Mouse (Mus musculus): ENCODE results near the gene Grk6. TPM values are rescaled to one million over a fixed set of nuclear protein-coding genes. Genes with fewer than 3 reads are reported as not detected.

Grk6 gene
- total and polyA plus RNA-seq, 3 experiments, result 83.2 to 96.7 TPM; not detected in 1

- H3K4me1 ChIP-seq (ENCODE audit: control insufficient read depth in 1 of 2, insufficient read depth in 2 of 2, low read length in 2 of 2), result peaks cover 0 to 10% of the 10 kb centered on the region in 2 experiments; a peak in 2 of 4 replicates
- 0 out of 2 replicates have a peak overlapping the region, but pooled peaks have one; percentile 23 for H3K9ac ChIP-seq (ENCODE audit: control insufficient read depth, low read depth, low read length, poor library complexity, severe bottlenecking)
- H3K27me3 ChIP-seq (ENCODE audit: control insufficient read depth in 1 of 2, insufficient read depth in 2 of 2, low read length in 2 of 2), result no peaks in the 10 kb centered on the region
- H3K9me3 ChIP-seq (replicated peaks; ENCODE audit: insufficient read depth, low read length), result no peaks in the 10 kb centered on the region
- H3K36me3 ChIP-seq (ENCODE audit: control insufficient read depth in 1 of 2, insufficient read depth in 2 of 2, low read length in 2 of 2), result peaks cover 0 to 2% of the 10 kb centered on the region in 2 experiments; a peak in 1 of 4 replicates
- no peak overlapping the region for H3K27ac ChIP-seq (ENCODE audit: control insufficient read depth, low read depth, low read length)
- DNase-seq (ENCODE audit: low read depth, low spot score), result peak; percentile 85
- TF ChIP-seq USF1 (IDR thresholded peaks at IDR 0.05; ENCODE audit: low read depth, low read length) (peak; percentile 90), RAD21 (IDR thresholded peaks at IDR 0.05; ENCODE audit: low read depth, low read length) (peak; percentile 66), MAZ (IDR thresholded peaks at IDR 0.05; ENCODE audit: low read depth, low read length) (peak; percentile 56; the same call in 1 of the 2 replicates), UBTF (IDR thresholded peaks at IDR 0.05; ENCODE audit: borderline replicate concordance, insufficient read depth, low read depth, low read length) (no peak), JUND (IDR thresholded peaks at IDR 0.05; ENCODE audit: low read depth, low read length) (no peak), EP300 (IDR thresholded peaks at IDR 0.05; ENCODE audit: low read depth in 1 of 2, low read length in 2 of 2) (no peak), POLR2AphosphoS5 (IDR thresholded peaks at IDR 0.05; ENCODE audit: borderline replicate concordance, low read depth, low read length) (no peak), ETS1 (IDR thresholded peaks at IDR 0.05; ENCODE audit: low read depth, low read length) (0 out of 2 replicates have a peak, but pooled peaks have one; percentile 61), MXI1 (IDR thresholded peaks at IDR 0.05; ENCODE audit: low read depth, low read length) (peak; percentile 98), ZKSCAN1 (IDR thresholded peaks at IDR 0.05; ENCODE audit: low read depth, low read length) (no peak), MAX (IDR thresholded peaks at IDR 0.05; ENCODE audit: low read length) (peak; percentile 98), POLR2AphosphoS2 (IDR thresholded peaks at IDR 0.05; ENCODE audit: low read length) (no peak), USF2 (IDR thresholded peaks at IDR 0.05; ENCODE audit: borderline replicate concordance in 1 of 2, insufficient read depth in 1 of 2, low read depth in 1 of 2, low read length in 2 of 2) (peak in 1 of 2 experiments; percentile 45; a peak in 1 of 4 replicates), ZNF384 (IDR thresholded peaks at IDR 0.05; ENCODE audit: low read depth, low read length) (no peak), CHD2 (IDR thresholded peaks at IDR 0.05; ENCODE audit: low read length) (no peak), SMC3 (IDR thresholded peaks at IDR 0.05; ENCODE audit: low read depth, low read length) (peak; percentile 95), NRF1 (IDR thresholded peaks at IDR 0.05; ENCODE audit: insufficient read depth, low read depth, low read length, poor library complexity, severe bottlenecking) (no peak), CTCF (IDR thresholded peaks at IDR 0.05 in 2 of 3, conservative IDR thresholded peaks at IDR 0.05 in 1 of 3; ENCODE audit: control insufficient read depth in 1 of 3, insufficient read depth in 1 of 3, low read depth in 2 of 3, low read length in 3 of 3, poor library complexity in 1 of 3, severe bottlenecking in 1 of 3) (peak; percentile 76 to 87 (median 85)), HCFC1 (IDR thresholded peaks at IDR 0.05; ENCODE audit: low read depth, low read length) (0 out of 2 replicates have a peak, but pooled peaks have one; percentile 21), MYC (IDR thresholded peaks at IDR 0.05; ENCODE audit: low read depth, low read length) (peak; percentile 97), BHLHE40 (IDR thresholded peaks at IDR 0.05; ENCODE audit: borderline replicate concordance, low read depth, low read length) (no peak), SIN3A (IDR thresholded peaks at IDR 0.05; ENCODE audit: low read length) (peak; percentile 90), E2F4 (IDR thresholded peaks at IDR 0.05; ENCODE audit: borderline replicate concordance, low read depth, low read length) (no peak), ZC3H11A (IDR thresholded peaks at IDR 0.05; ENCODE audit: low read depth, low read length) (peak; percentile 64), TCF12 (IDR thresholded peaks at IDR 0.05; ENCODE audit: low read depth, low read length) (no peak)
- H3K79me2 ChIP-seq (ENCODE audit: control insufficient read depth, insufficient read depth, low read length, poor library complexity), result no peaks in the 10 kb centered on the region
- no peak overlapping the region for H3K4me3 ChIP-seq (ENCODE audit: control insufficient read depth in 1 of 2, insufficient read depth in 1 of 2, low read depth in 2 of 2, low read length in 2 of 2)
Measured at GRCm38 (mm10) chr13:55418004-55418403, 26.9 kb upstream of the Grk6 start.
